Mouse (Mus musculus): Measurements from ENCODE around the gene Olfr657.

The Olfr657 gene

GRCm38 (mm10) chr7:104624494-104624893 is at the start of gene Olfr657:
Gene Olfr657 (plus strand): TSS chr7:104624794.
- DNase-seq: no peak

- DNase-seq: no peak
Measured at GRCm38 (mm10) chr7:104577014-104577413, 47.6 kb upstream of the Olfr657 start, which contains the start of gene Olfr653. Gene Olfr653 (plus strand): TSS chr7:104577314.

DNA sequence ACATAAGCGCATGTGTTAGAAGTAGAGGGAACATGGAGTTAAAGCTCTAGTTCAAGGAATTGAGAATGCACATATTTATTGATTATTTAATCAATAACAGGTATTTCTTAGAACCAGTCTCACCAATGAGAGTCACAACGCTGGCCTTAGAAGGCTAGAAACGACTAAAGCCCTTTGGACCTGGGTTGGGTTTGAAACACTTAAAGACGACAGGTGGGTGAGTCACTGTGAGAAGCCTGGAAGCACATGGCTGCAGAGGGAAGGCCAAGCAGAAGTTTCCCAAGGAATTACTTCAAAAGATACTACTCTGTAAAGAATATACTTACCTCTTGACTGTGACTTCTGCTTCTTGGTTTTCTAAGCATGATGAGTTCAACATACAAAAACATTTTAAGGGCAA is 43.7 kb upstream of the Olfr657 start:
- DNase-seq: no peak

- no peak for DNase-seq
Measured at GRCm38 (mm10) chr7:104581429-104581828, 43.2 kb upstream of the Olfr657 start.

- DNase-seq: no peak
Measured at GRCm38 (mm10) chr7:104586725-104587124, 37.9 kb upstream of the Olfr657 start, which contains the start of gene Olfr654. Gene Olfr654 (plus strand): TSS chr7:104587025.

- DNase-seq: no peak
Measured at GRCm38 (mm10) chr7:104588274-104588673, 36.3 kb upstream of the Olfr657 start.

- no peak for DNase-seq
Measured at GRCm38 (mm10) chr7:104601679-104602078, 22.9 kb upstream of the Olfr657 start, which contains the start of gene Olfr655. Gene Olfr655 (minus strand): TSS chr7:104601779.

DNA sequence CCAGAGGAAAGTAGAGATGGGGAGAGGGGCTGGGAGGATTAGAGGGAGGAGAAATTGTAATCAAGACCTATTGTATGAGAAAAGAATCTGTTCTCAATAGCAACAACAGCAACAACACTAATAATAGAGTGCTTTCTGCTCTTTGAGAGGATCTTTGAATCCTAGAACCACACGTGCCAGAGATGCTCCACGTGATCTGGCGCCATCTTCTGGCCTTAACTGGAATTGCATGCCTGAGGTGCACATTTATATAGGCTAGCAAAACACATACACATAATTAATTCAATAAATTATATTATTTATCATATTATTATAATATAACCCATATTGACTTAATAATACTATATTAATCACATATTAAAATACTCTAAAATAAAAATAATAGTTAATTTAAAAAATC is 21.4 kb upstream of the Olfr657 start:
- peak; percentile 62 for DNase-seq

- DNase-seq: no peak
Measured at GRCm38 (mm10) chr7:104604727-104605126, 19.9 kb upstream of the Olfr657 start.

DNA sequence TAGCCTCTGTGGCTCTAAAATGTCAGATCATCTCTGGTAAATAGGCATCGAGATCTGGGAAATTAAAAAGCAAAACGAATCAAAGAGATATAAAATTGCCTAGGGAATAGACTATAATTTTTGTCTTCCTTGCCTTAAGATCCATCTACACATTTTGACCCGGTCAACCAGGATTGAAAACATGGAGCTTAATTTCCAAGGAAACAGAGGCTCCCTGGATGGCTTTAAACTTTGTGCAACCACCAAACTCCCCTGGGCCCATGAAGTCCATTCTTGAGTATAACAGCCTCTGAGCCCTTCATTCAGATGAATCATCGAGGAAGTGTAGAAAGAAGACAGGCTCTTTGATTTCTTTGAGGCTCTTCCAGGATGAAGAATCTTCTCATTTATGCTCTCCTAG is 10.9 kb upstream of the Olfr657 start, which contains the start of gene Olfr656:
Gene Olfr656 (plus strand): TSS at position 301 of the 400 bp plus-strand sequence.
- DNase-seq: no peak

- DNase-seq: peak; percentile 47 to 65
Measured at GRCm38 (mm10) chr7:104646841-104647482, 22.4 kb downstream of the Olfr657 start, which contains the start of gene Olfr658. Gene Olfr658 (minus strand): TSS chr7:104647305.

GRCm38 (mm10) chr7:104666453-104666852 is 41.9 kb downstream of the Olfr657 start, which contains the start of gene Olfr659:
Gene Olfr659 (plus strand): TSS chr7:104666753.
- no peak for DNase-seq

DNA sequence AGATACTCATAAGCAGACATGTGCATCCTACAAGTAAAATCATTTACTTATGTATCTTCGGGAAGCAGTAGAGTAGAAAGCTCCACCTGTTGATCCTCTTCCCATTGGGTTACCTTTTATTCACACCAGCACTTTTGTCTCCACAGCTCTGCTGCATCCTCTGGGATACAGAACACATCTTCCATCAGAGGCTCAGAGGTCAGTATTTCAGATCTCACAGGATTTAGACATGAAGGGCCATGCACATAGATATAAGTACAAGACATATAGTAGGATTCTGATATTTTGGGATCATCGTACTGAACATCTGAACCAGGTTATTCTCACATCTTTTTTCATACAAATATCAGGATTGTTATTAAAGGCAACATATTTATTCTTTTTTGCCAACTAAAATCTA is 61.6 kb downstream of the Olfr657 start, which contains the start of gene Olfr661:
Gene Olfr661 (plus strand): TSS at position 301 of the 400 bp plus-strand sequence.
- no peak for DNase-seq
